Mouse (Mus musculus): ENCODE measurements around the gene Ppp6c. TPM values are rescaled to one million over a fixed set of nuclear protein-coding genes. Genes with fewer than 3 reads are reported as not detected.
"Not testable (repeated sequence)": the region's sequence is repeated elsewhere in the genome, so short reads cannot be mapped to it uniquely, and the experiment has no call there.

Ppp6c gene
- total RNA-seq (2015; ENCODE audit: low replicate concordance) (66.3 and 69.2 TPM in 2 replicates), total RNA-seq (2017; ENCODE audit: low replicate concordance) (46.3 and 68.7 TPM in 2 replicates)

- ATAC-seq (replicated peaks; ENCODE audit: low FRiP score, poor library complexity, severe bottlenecking), result peak; percentile 92
Observed at GRCm38 (mm10) chr2:39226019-39226640, at the start of gene Ppp6c. Gene Ppp6c, minus strand, starts transcription at chr2:39226451.

DNA sequence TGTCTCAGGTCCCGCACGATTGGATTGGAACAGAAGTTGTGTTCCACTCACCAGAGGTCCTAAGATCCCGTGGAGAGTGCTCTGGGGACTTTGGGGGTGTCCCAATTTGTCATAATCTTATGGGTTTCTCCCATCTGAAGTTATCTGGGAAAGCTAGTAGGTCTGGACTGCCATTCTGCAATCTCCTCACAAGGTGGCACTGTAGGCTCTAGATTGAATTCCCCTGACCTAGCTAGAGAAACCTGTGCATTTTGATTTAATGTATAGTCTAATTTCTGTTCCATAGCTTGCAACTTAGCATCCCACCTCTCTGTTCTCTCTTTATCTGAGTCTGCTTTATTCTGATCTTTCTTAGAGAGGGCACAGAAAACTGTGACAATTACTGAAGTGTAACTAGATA lies 42.1 kb upstream of the Ppp6c start:
- ATAC-seq (replicated peaks; ENCODE audit: low FRiP score, poor library complexity, severe bottlenecking), result peak; percentile 79

DNA sequence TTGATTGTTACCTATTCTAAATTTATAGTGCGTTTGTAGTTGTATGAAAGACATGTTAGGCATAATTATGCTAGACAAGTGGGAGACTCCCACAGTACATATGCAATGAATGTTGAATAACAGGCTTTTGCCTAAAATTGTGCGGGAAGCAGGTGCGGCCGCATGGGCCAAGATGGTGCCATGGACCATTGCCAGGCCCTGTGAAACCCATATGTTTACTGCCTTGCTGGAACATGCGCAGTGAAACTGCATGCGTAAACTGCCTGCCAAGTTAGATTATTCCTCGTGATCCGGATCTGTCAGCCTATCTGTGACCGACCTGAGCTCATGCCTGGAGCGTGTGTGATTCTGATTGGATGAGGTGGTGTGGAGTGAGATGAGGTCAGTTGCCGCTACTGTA lies 26.0 kb upstream of the Ppp6c start:
- ATAC-seq (replicated peaks; ENCODE audit: low FRiP score, poor library complexity, severe bottlenecking), result not testable (repeated sequence)

DNA sequence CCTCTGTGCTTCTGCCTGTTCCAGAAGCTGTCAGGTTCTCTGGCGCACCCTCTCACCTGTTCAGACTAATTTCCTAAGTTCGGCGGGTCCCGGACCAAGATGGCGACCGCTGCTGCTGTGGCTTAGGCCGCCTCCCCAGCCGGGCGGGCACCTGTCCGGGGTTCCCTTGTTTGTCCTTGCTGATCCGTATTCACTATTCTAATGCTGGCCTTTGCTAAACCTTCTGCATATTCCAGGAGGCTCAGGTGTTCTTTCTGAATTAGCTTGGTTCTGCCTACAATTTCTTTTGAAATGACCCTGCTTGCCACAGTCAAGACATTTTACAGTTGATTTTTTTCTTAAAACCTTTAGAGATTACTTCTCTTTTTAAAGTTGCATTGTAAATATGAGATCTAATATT lies 20.6 kb upstream of the Ppp6c start:
- not testable (repeated sequence) for ATAC-seq (replicated peaks; ENCODE audit: low FRiP score, poor library complexity, severe bottlenecking)

- no peak for ATAC-seq (replicated peaks; ENCODE audit: low FRiP score, poor library complexity, severe bottlenecking)
Observed at GRCm38 (mm10) chr2:39226731-39227130, 480 bp upstream of the Ppp6c start.

DNA sequence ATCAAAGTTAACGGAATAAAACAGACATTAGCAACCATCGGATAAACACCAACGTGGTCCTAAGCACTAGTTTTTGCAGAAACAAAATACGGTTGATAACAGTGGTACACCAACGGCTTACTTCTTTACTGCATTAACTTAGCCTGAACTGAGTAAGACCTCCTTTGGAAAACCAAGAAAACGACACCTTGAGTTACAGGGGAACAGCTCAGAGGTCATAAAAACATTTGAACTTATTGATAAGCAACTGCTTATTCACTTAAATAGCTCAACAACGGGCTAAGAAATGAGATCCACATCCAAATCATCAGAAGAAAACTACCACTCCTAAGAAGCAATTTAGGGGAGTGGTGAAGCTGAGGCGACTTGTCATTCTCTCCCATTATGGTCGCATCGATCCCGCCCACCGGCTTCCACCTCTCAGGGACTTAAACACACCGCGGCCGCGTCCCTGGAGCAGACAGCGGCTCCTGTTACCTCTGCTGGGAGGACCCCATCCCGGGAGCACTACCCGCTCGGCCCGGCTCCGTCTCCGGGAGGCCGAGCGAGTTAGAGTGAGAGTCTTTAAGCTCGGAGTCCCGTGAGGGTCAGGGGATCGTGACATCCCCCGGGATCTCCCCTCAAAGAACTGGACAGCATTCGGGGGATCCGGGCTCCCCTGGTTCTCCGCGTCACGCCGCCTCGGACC lies 776 bp downstream of the Ppp6c start:
- peak; percentile 74 for ATAC-seq (replicated peaks; ENCODE audit: low FRiP score, poor library complexity, severe bottlenecking)

DNA sequence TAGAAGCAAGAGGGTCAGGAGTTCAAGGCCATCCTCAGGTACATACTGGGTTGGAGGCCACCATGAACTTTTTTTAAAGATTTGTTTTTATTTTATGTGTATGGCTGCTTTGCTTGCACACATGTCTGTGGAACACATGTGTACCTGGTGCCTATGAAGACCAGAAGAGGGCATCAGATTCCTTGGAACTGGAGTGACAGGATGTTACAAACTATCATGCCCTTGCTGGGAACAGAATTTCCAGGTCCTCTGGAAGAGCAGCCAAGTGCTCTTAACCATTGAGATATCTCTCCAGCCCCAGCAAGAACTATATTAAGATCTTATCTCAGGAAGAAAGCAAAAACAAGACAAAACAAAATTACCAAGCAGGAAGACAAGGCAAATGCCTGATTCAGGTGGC lies 1.6 kb downstream of the Ppp6c start:
- no peak for ATAC-seq (replicated peaks; ENCODE audit: low FRiP score, poor library complexity, severe bottlenecking)

DNA sequence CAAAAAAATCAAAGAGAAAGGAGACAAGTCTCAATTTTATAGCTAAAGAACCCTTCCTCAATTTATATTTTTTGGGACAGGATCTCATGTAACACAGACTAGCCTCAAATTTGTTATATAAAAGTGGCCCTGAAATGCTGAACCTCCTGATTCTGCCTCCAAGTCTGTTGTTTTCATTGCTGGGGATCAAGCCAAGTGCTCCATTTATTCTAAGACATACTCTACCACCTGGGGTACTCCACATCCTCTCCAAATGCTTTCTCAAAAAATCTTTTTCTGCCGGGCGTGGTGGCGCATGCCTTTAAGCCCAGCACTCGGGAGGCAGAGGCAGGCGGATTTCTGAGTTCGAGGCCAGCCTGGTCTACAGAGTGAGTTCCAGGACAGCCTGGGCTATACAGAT lies 6.2 kb downstream of the Ppp6c start:
- ATAC-seq (replicated peaks; ENCODE audit: low FRiP score, poor library complexity, severe bottlenecking), result no peak

GRCm38 (mm10) chr2:39219034-39219433 lies 7.2 kb downstream of the Ppp6c start:
- ATAC-seq (replicated peaks; ENCODE audit: low FRiP score, poor library complexity, severe bottlenecking), result no peak

DNA sequence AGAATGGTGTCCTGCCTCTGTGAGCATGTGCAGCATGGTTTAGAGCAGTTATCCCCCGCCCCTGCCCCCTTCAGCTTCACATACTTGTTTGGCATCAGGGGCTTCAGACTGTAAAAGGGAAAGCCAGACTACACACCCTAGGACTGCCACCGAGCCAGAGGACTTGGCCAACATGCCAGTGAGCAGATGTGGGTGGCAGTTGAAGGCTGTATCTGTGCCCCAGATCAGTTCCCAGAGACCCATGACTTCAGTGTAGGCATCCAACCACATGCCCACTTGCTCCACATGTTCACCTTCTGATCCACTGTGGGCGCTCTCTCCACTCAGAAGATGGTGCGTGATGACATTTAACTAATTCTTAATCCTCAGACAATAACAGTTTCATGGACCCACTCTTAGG lies 9.1 kb downstream of the Ppp6c start:
- no peak for ATAC-seq (replicated peaks; ENCODE audit: low FRiP score, poor library complexity, severe bottlenecking)

GRCm38 (mm10) chr2:39210738-39211137 lies 15.5 kb downstream of the Ppp6c start:
- ATAC-seq (replicated peaks; ENCODE audit: low FRiP score, poor library complexity, severe bottlenecking), result no peak

- no peak for ATAC-seq (replicated peaks; ENCODE audit: low FRiP score, poor library complexity, severe bottlenecking)
Observed at GRCm38 (mm10) chr2:39203359-39203758, 22.9 kb downstream of the Ppp6c start.

DNA sequence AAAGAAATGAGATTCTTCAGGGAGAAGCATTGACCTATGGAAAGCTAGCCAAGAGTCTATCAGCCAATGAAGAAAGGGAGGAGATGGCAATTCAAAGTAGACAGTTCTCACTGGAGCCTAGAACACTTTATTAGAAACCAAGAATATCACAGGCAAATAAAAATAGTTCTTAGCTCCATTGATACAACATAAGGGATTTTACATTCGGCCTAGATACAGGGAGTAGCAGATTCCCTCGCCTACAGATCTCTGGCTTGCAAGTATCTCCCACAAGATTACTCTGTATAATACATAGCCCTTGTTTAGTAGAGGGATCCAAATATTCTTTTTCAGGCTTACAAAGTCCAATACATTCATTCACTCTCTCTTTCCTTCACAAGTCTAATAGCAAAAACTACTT lies 31.4 kb downstream of the Ppp6c start:
- no peak for ATAC-seq (replicated peaks; ENCODE audit: low FRiP score, poor library complexity, severe bottlenecking)

DNA sequence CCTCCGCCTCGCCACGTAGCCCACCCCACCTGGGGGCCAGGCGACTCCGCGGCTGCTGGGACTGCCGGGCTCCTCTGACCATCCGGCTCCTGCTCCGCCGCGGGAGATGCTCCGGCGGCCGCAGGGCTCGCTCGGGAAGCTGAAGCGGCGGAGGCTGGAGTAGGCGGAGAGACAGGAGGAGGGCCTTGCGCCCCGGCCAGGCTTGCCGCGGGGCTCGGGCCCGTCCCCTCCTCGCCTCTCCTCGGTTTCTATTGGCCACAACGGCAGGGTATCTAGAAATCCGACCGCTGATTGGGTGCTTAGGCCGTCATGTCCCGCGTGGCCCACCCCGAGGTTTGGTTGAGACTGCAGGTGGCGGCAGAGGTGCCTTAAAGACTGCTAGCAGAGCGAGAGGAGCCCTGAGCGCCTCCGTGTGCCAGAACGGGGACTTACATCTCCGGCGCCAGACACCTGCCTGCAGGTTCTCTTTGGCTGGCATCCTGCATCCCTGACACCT lies 35.6 kb downstream of the Ppp6c start, which contains the start of gene Scai:
TSS of gene Scai (minus strand) at position 174 of the 496 bp plus-strand sequence.
- peak; percentile 99 for ATAC-seq (replicated peaks; ENCODE audit: low FRiP score, poor library complexity, severe bottlenecking)

DNA sequence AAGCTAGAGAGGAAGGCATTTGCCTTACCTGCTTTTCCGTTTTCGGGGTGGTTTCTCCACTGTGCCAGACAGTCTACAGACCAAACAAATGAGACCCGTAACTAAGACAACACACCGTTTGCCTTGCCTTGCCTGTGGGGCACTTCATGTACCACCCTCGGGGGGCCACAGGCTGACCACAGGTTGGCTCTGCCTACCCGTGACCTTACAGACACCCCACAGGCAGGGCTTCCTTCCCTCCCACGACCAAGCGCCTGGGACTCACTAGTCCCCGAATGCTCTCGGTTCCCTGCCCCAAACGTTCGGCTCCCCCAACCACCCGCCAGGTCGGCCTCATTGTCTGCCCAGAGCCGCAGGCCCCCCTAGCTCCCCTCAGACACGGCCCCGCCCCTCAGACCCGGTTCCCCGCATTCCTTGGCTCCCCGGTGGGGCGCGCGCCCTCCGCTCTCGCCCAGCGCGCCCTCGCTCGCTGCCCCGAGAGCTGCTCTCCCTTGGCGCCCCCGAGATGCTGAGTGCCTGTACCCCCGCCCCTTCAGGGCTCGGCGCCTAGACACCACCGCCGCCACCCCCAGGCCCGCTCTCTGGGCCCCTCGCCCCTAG lies 36.2 kb downstream of the Ppp6c start:
- ATAC-seq (replicated peaks; ENCODE audit: low FRiP score, poor library complexity, severe bottlenecking), result peak; percentile 30; the same call in 1 of the 2 replicates

DNA sequence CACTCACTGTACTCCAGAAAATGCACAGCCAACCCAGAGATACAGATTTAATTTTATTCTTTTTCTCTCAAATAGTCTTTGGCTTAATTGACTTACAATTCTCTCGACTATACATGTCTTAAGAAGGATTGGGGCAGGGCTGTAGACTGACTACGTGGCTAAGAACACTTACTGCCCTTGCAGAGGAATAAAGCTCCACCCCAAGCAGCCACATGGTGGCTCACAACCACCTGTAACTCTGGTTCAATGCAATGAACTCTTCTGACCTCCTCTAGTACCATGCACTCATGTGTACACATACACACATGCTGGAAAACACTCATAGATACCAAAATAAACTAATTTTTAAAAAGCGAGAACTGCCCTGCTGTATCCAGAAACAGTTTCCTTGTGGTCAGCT lies 40.3 kb downstream of the Ppp6c start:
- no peak for ATAC-seq (replicated peaks; ENCODE audit: low FRiP score, poor library complexity, severe bottlenecking)

DNA sequence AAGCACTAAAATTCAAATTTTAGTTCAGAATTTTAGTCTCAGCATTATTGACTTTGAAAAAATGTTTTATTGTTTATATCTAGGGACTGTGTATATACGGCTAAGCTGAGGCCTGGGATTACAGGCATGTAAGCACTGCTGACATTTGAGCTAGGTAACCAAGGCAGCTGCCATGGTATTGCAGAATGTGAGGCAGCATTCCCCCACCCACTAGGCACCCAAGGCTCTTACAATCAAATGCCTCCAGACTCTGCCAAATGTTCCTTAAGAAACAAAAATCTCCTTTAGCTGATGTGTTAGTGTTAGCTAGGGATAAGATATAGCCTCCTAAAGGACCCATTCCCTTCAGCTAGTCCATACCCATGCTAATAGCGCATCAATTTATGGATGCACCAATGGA lies 42.7 kb downstream of the Ppp6c start:
- no peak for ATAC-seq (replicated peaks; ENCODE audit: low FRiP score, poor library complexity, severe bottlenecking)

DNA sequence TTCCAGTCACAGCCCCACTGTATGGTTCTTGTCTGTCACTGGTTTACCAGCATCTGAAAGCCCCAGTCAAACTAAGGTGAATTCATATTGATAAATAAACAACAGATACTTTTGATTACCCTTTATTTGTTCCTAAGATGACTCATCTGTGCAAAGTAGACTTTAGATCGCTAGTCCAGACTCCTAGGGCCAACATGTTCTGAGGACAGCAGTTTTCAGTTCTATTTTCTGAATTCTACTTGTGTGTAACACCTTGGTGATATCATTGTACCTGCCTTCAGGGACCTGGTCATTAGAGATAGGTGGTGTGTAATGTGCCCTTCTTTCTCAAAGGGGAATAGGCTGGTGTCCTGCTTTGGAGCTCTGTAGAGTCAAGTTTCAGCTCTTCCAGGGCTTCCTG lies 65.3 kb downstream of the Ppp6c start:
- no peak for ATAC-seq (replicated peaks; ENCODE audit: low FRiP score, poor library complexity, severe bottlenecking)

- no peak for ATAC-seq (replicated peaks; ENCODE audit: low FRiP score, poor library complexity, severe bottlenecking)
Observed at GRCm38 (mm10) chr2:39157916-39158315, 68.3 kb downstream of the Ppp6c start.

DNA sequence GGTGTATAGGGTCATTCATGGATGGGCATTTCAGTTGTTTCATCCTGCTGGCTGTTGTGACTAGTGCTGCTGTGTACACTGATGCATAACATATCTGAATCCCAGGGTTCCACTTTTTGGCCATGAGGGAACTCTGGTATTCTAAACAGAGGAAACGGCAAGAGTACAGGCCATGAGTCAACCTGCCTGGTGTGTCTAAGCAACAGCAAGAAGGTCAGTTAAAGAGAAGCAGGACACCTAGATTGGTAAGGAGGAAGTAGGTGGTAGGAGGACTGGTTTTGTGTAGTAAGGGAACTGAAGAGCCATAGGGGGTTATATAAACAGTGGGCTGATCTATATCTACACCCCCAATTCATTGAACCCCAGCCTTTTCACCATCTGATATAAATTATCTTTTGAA lies 69.4 kb downstream of the Ppp6c start:
- no peak for ATAC-seq (replicated peaks; ENCODE audit: low FRiP score, poor library complexity, severe bottlenecking)

GRCm38 (mm10) chr2:39150943-39151342 lies 75.3 kb downstream of the Ppp6c start:
- ATAC-seq (replicated peaks; ENCODE audit: low FRiP score, poor library complexity, severe bottlenecking), result no peak

Data from erythroid progenitor cell, adult 5-6 weeks (primary cell).